Mouse (Mus musculus) lung, postnatal 0 days (tissue): ENCODE data around the gene Serpinb9b. TPM values are rescaled to one million over a fixed set of nuclear protein-coding genes. Genes with fewer than 3 reads are reported as not detected.
A peak's percentile ranks its signal among the peaks of the same experiment; 100 is the strongest.

ENCODE experiments used
- ATAC-seq: fragments of 200-750 bp; cut with Nextera tagmentation; 2 replicates; pipeline ENCODE4 v1.8.0; 2017; ENCODE audit warnings: moderate library complexity
- DNase-seq: peaks from one replicate; pipeline ENCODE4 v3.0.0-alpha.2; 2016; ENCODE audit warnings: low spot score
- H3K27ac ChIP-seq: fragments of 300-500 bp; sonication (generic); 2 replicates; pipeline ENCODE4 v1.5.1; 2014; ENCODE audit warnings: antibody characterized with exemption, mild to moderate bottlenecking, low read length, mixed read lengths
- H3K27me3 ChIP-seq: fragments of 300-500 bp; sonication (generic); replicated peaks from 2 replicates; pipeline ENCODE4 v1.6.1; 2014; ENCODE audit warnings: low read length, mixed read lengths; ENCODE audit not compliant: insufficient read depth
- H3K36me3 ChIP-seq: fragments of 300-500 bp; sonication (generic); 2 replicates; pipeline ENCODE4 v1.6.1; 2014; ENCODE audit warnings: low read length, mixed read lengths; ENCODE audit not compliant: insufficient read depth
- H3K4me1 ChIP-seq: fragments of 300-500 bp; sonication (generic); 2 replicates; pipeline ENCODE4 v1.6.1; 2014; ENCODE audit warnings: antibody characterized with exemption, low read depth, low read length, mixed read lengths; ENCODE audit not compliant: insufficient read depth
- H3K4me2 ChIP-seq: fragments of 300-500 bp; sonication (generic); replicated peaks from 2 replicates; pipeline ENCODE4 v1.6.1; 2014; ENCODE audit warnings: low read depth, mild to moderate bottlenecking, low read length, moderate library complexity, mixed read lengths
- H3K4me3 ChIP-seq: fragments of 300-500 bp; sonication (generic); 2 replicates; pipeline ENCODE4 v1.5.1; 2014; ENCODE audit warnings: low read depth, low read length
- H3K9ac ChIP-seq: fragments of 300-500 bp; sonication (generic); replicated peaks from 2 replicates; pipeline ENCODE4 v1.6.1; 2014; ENCODE audit warnings: low read depth, mild to moderate bottlenecking
- H3K9me3 ChIP-seq: fragments of 300-500 bp; sonication (generic); 2 replicates; pipeline ENCODE4 v1.6.1; 2016; ENCODE audit warnings: low read length, mixed read lengths
- CTCF ChIP-seq: IDR thresholded peaks from 2 replicates; pipeline ENCODE4 v1.5.1; 2016; ENCODE audit warnings: antibody characterized with exemption, mild to moderate bottlenecking
- EP300 ChIP-seq: IDR thresholded peaks from 2 replicates; pipeline ENCODE4 v1.6.1; 2016; ENCODE audit warnings: antibody characterized with exemption, mild to moderate bottlenecking, control low read depth
- WGBS: fragments of 180-500 bp; shearing (Covaris S2); extraction: QIAGEN DNeasy Blood & Tissue Kit; methylation state at CpG from one replicate; pipeline ENCODE4 v1.1.7; 2014; 5-methylcytosine and 5-hydroxymethylcytosine counted together
- polyA plus RNA-seq: library from polyadenylated mRNA; unstranded; fragments of >200 nt; fragmentation: Nextera tagmentation; extraction: Ambion mirVana; gene quantifications from 2 replicates; pipeline ENCODE4 v1.2.1, GENCODE M21; 2015

Serpinb9b gene
- polyA plus RNA-seq, 1 experiment from 2014 or later: 3.1 TPM

DNA sequence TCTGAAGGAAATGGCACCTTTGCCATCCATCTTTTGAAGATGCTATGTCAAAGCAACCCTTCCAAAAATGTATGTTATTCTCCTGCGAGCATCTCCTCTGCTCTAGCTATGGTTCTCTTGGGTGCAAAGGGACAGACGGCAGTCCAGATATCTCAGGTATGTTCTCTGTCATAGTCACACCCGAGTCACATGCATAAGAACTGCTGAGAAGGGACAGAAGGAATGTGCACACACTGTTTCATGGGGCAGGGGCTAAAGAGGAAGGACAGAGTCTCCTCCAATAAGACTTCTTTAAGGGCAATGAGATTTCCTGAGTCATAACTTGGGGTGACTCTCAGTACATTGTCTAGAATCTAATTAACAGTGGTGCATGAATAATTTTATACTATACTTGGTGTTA lies 20.7 kb upstream of the Serpinb9b start:
- Histone ChIP-seq H3K27me3 (no peaks in the 10 kb centered on the region), H3K4me2 (no peak overlapping the region), H3K36me3 (peaks cover 10% of the 10 kb centered on the region), H3K4me1 (peaks cover 17% of the 10 kb centered on the region), H3K27ac (peak overlapping the region; percentile 93), H3K4me3 (no peak overlapping the region), H3K9me3 (no peaks in the 10 kb centered on the region), H3K9ac (no peak overlapping the region)
- WGBS: 74% methylated on average over 3 of the region's 3 CpGs
- DNase-seq (peak; percentile 21), ATAC-seq (peak; percentile 17; the same call in 1 of the 2 replicates)
- TF ChIP-seq CTCF (no peak), EP300 (peak; percentile 95)

DNA sequence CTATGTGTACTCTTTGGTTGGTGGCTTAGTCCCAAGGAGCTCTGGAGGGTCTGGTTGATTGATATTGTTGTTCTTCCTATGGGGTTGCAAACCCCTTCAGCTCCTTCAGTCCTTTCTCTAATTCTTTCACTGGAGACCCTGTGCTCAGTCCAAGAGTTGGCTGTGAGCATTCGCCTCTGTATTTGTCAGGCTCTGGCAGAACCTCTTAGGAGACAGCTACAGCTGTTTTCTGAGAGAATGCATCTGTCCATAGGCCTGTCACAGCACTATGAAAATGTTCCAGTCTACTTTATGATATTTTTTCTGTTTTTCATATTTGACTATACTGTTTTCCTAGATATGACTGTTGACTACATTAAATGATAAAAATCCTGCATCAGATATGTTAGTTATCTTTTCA lies 14.8 kb upstream of the Serpinb9b start:
- no peaks in the 10 kb centered on the region for H3K27me3 ChIP-seq
- DNase-seq (peak; percentile 50), ATAC-seq (peak; percentile 58; the same call in 1 of the 2 replicates)
- no peak overlapping the region for H3K9ac ChIP-seq
- peaks cover 25% of the 10 kb centered on the region for H3K36me3 ChIP-seq
- TF ChIP-seq CTCF (no peak), EP300 (0 out of 2 replicates have a peak, but pooled peaks have one; percentile 17)
- H3K9me3 ChIP-seq: no peaks in the 10 kb centered on the region
- no peak overlapping the region for H3K4me3 ChIP-seq
- H3K27ac ChIP-seq: no peak overlapping the region
- H3K4me2 ChIP-seq: no peak overlapping the region
- WGBS: 62% methylated on average over 1 of the region's 1 CpGs
- no peaks in the 10 kb centered on the region for H3K4me1 ChIP-seq

DNA sequence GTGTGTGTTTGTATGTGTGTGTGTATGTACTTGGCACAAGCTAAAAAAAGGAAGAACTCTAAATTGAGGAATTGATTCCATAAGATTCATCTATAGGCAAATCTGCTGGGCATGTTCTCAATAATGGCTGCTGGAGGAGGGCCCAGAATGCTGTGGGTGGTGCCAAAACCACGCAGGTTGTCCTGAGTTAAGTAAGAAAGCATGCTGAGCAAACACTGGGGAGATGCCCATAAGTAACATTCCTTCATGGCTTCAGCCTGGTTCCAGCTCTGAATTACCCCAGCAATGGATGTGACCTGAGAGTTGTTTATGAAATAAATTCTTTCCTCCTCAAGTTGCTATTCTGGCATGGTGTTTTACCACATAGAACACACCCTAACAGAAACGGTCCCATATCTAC lies 13.9 kb upstream of the Serpinb9b start:
- 30% methylated on average over 2 of the region's 2 CpGs for WGBS

DNA sequence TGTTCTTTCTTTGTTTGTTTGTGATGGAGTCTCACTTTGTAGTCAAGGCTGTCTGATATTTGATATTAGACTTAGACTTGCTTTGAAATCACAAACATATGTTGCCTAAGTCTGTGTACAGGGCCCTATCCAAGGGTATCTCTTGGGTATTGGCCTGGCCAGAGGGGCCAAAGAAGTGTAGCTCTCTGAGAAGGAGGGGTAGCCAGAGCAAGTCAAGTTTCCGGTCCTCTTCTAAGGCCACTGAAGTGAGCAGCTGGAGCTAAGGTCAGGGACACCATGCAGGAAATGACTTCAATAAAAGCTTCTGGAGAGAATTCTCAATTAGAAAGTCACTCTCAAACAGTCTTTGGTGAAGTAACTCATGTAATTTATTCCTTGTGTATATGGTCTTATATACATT lies 4.8 kb upstream of the Serpinb9b start:
- peaks cover 4% of the 10 kb centered on the region; the same call in 1 of the 2 replicates for H3K9me3 ChIP-seq
- H3K9ac ChIP-seq: no peak overlapping the region
- no peaks in the 10 kb centered on the region for H3K27me3 ChIP-seq
- H3K4me2 ChIP-seq: no peak overlapping the region
- ATAC-seq (no peak), DNase-seq (no peak)
- H3K4me3 ChIP-seq: no peak overlapping the region
- no peak overlapping the region for H3K27ac ChIP-seq
- no peaks in the 10 kb centered on the region for H3K4me1 ChIP-seq
- H3K36me3 ChIP-seq: no peaks in the 10 kb centered on the region
- WGBS: 73% methylated on average over 1 of the region's 1 CpGs
- TF ChIP-seq EP300 (no peak), CTCF (no peak)

More for the DNA sequence above, 13.9 kb upstream of the Serpinb9b start:
- Histone ChIP-seq H3K4me3 (no peak overlapping the region), H3K4me1 (no peaks in the 10 kb centered on the region), H3K36me3 (peaks cover 20% of the 10 kb centered on the region), H3K9ac (no peak overlapping the region), H3K27me3 (no peaks in the 10 kb centered on the region), H3K4me2 (no peak overlapping the region), H3K9me3 (no peaks in the 10 kb centered on the region), H3K27ac (no peak overlapping the region)
- no peak for ATAC-seq
- no peak for TF ChIP-seq CTCF
- no peak for TF ChIP-seq EP300
- DNase-seq: peak; percentile 24

DNA sequence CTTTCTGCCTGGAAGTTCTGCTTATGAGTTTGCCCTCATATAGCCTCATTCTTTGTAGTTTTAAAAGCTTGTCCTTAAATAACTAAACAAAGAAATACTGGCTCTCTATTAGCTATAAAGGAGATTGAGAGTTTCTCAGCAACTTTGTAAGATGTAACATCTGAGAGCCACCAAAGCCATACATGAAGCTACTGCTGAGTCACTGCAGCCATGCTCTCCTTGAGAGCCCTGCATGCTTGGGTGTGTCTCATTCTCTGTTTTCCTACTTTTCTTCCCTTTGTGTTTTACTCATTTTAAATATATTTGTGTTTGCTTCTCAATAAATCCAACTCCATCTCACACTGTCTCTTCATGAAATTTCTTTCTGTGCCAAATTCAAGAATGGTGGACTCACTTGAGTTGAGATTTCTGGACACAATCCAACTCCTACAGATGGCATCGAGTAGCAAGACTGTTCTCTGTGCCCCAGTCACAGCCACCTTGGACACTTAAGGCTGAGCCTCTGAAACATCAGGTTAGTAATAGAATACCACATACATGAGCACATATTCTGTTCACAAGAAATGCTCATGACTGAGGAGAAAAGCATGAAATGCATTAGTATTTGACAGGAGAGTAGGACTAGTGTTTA lies 674 bp upstream of the Serpinb9b start:
- no peaks in the 10 kb centered on the region for H3K9me3 ChIP-seq
- H3K27me3 ChIP-seq: no peaks in the 10 kb centered on the region
- no peak overlapping the region for H3K9ac ChIP-seq
- no peak for TF ChIP-seq EP300
- TF ChIP-seq CTCF: no peak
- no peak overlapping the region for H3K4me3 ChIP-seq
- ATAC-seq (no peak), DNase-seq (no peak)
- WGBS: 30% methylated on average over 1 of the region's 1 CpGs
- H3K4me2 ChIP-seq: no peak overlapping the region
- no peaks in the 10 kb centered on the region for H3K4me1 ChIP-seq
- H3K36me3 ChIP-seq: no peaks in the 10 kb centered on the region
- H3K27ac ChIP-seq: no peak overlapping the region

DNA sequence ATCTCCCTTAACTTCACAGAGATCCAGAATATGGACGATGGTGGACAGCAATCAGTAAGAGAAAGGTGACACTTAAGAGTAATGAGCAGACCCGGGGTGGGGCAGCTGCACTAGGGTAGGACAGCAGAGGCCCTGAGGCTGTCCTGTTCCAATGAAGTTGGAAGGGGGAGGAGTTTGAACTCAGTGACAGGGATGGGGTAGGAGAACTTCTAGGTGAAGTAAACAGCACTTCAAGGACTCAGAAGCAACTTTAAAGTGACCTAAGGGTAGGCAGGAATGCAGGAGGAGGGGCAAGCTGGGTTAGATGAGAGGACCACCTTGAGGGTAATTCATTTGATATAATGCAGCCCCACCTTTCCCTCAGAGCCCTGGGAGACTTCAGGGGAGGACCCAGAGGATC lies 930 bp downstream of the Serpinb9b start:
- no peak overlapping the region for H3K9ac ChIP-seq
- no peaks in the 10 kb centered on the region for H3K9me3 ChIP-seq
- DNase-seq (peak; percentile 30), ATAC-seq (peak; percentile 76)
- no peak overlapping the region for H3K27ac ChIP-seq
- H3K27me3 ChIP-seq: no peaks in the 10 kb centered on the region
- no peak overlapping the region for H3K4me3 ChIP-seq
- H3K36me3 ChIP-seq: no peaks in the 10 kb centered on the region
- H3K4me2 ChIP-seq: no peak overlapping the region
- no peaks in the 10 kb centered on the region for H3K4me1 ChIP-seq
- WGBS: 16% methylated on average over 2 of the region's 2 CpGs
- TF ChIP-seq EP300 (no peak), CTCF (no peak)
